Mouse (Mus musculus) myocyte (in vitro differentiated cells): ENCODE measurements at regions not wholly inside any gene's neighbourhood (a gene's known extent, or its start where the extent isn't known, plus 50 kb on each side); places are given as distances from the start of the nearest gene placed in this dataset.

Source experiments
- H3K27me3 ChIP-seq: one replicate; pipeline ENCODE4 v1.6.1; 2011; ENCODE audit not compliant: control insufficient read depth, insufficient read depth, insufficient read length
- H3K36me3 ChIP-seq: one replicate; pipeline ENCODE4 v1.6.1; 2011; ENCODE audit not compliant: control insufficient read depth, insufficient read depth
- H3K4me2 ChIP-seq: one replicate; pipeline ENCODE4 v1.6.1; 2011; ENCODE audit warnings: low read depth, control low read depth
- H3K4me3 ChIP-seq: one replicate; pipeline ENCODE4 v1.5.1; 2011; ENCODE audit warnings: mild to moderate bottlenecking, control low read depth, moderate library complexity
- H3K79me2 ChIP-seq: one replicate; pipeline ENCODE4 v1.6.1; 2011; ENCODE audit not compliant: control insufficient read depth, insufficient read depth
- H3ac ChIP-seq: one replicate; pipeline ENCODE4 v1.6.1; 2011; ENCODE audit not compliant: control insufficient read depth, insufficient read length
- CEBPB ChIP-seq: IDR thresholded peaks from 2 replicates; pipeline ENCODE4 v1.6.1; 2011; ENCODE audit warnings: mild to moderate bottlenecking, moderate library complexity; ENCODE audit not compliant: poor library complexity, insufficient read depth, severe bottlenecking
- E2F4 ChIP-seq: IDR thresholded peaks from one replicate; pipeline ENCODE4 v1.6.1; 2011; ENCODE audit warnings: mild to moderate bottlenecking, control low read depth, moderate library complexity; ENCODE audit not compliant: insufficient read depth
- MAX ChIP-seq: IDR thresholded peaks from one replicate; pipeline ENCODE4 v1.6.1; 2011; ENCODE audit warnings: low read depth, mild to moderate bottlenecking, control low read depth
- MYOD1 ChIP-seq, 3 experiments: IDR thresholded peaks; one replicate each; pipeline ENCODE4 v1.6.1; 2011; ENCODE audit warnings: control low read depth in 2 of 3, low read depth in 2 of 3, mild to moderate bottlenecking in 2 of 3, moderate library complexity in 1 of 3; ENCODE audit not compliant: insufficient read length in 2 of 3, control insufficient read depth in 1 of 3
- MYOG ChIP-seq, 3 experiments: IDR thresholded peaks; one replicate each; pipeline ENCODE4 v1.6.1; 2011; ENCODE audit warnings: control low read depth in 2 of 3, low read depth in 2 of 3, mild to moderate bottlenecking in 2 of 3; ENCODE audit not compliant: insufficient read length in 2 of 3, control insufficient read depth in 1 of 3, insufficient read depth in 1 of 3
- POLR2A ChIP-seq: IDR thresholded peaks from one replicate; pipeline ENCODE4 v1.6.1; 2011; ENCODE audit warnings: low read depth, mild to moderate bottlenecking, control low read depth, moderate library complexity; ENCODE audit not compliant: insufficient read length
- POLR2AphosphoS2 ChIP-seq: IDR thresholded peaks from one replicate; pipeline ENCODE4 v1.6.1; 2011; ENCODE audit warnings: low read depth, control low read depth; ENCODE audit not compliant: insufficient read length
- REST ChIP-seq: IDR thresholded peaks from one replicate; pipeline ENCODE4 v1.6.1; 2011; ENCODE audit warnings: mild to moderate bottlenecking, control low read depth, moderate library complexity; ENCODE audit not compliant: insufficient read depth, insufficient read length
- SRF ChIP-seq: IDR thresholded peaks from one replicate; pipeline ENCODE4 v1.6.1; 2011; ENCODE audit warnings: low read depth; ENCODE audit not compliant: control insufficient read depth, insufficient read length
- TCF12 ChIP-seq: IDR thresholded peaks from one replicate; pipeline ENCODE4 v1.6.1; 2011; ENCODE audit warnings: mild to moderate bottlenecking, control low read depth; ENCODE audit not compliant: poor library complexity, insufficient read depth, severe bottlenecking
- TCF3 ChIP-seq: IDR thresholded peaks from one replicate; pipeline ENCODE4 v1.6.1; 2011; ENCODE audit warnings: low read depth, control low read depth; ENCODE audit not compliant: insufficient read length
- USF1 ChIP-seq: IDR thresholded peaks from one replicate; pipeline ENCODE4 v1.6.1; 2011; ENCODE audit warnings: low read depth, mild to moderate bottlenecking, control low read depth, moderate library complexity

DNA sequence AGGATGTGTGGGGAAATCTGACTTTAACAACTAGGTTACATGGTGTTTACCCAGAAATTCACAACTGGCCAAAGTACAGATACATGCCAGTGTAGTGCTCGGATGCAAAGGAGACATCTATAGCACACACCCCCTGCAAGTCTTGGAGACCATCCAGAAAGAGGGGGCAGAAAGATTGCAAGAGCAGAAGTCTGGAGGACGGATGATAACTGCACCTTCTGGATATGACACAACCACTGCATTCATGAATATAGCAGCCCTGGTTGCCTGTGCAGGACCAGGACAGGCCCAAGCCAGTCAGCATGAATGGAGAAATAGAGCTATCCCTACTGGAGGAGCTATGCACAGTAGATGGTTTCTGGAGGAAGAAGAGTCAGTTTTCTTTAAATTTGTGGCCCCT lies 330.4 kb downstream of the Mex3b start:
- H3K27me3 ChIP-seq, result no peaks in the 10 kb centered on the region
- H3ac ChIP-seq, result no peak overlapping the region
- H3K4me3 ChIP-seq, result no peak overlapping the region
- H3K79me2 ChIP-seq, result no peaks in the 10 kb centered on the region
- no peaks in the 10 kb centered on the region for H3K36me3 ChIP-seq
- H3K4me2 ChIP-seq, result no peak overlapping the region
- TF ChIP-seq CEBPB, result no peak
- no peak for TF ChIP-seq SRF
- TF ChIP-seq POLR2A, result no peak
- no peak for TF ChIP-seq MYOG (IDR thresholded peaks at IDR 0.05; ENCODE audit: control insufficient read depth in 1 of 3, insufficient read depth in 1 of 3, insufficient read length in 2 of 3, low read depth in 2 of 3)
- TF ChIP-seq MAX, result no peak
- no peak for TF ChIP-seq MYOD1 (IDR thresholded peaks at IDR 0.05; ENCODE audit: control insufficient read depth in 1 of 3, insufficient read length in 2 of 3, low read depth in 2 of 3)
- no peak for TF ChIP-seq POLR2AphosphoS2
- no peak for TF ChIP-seq USF1
- no peak for TF ChIP-seq TCF3
- no peak for TF ChIP-seq REST
- TF ChIP-seq TCF12, result no peak
- no peak for TF ChIP-seq E2F4

GRCm38 (mm10) chr7:83201126-83201686 lies 334.1 kb downstream of the Mex3b start:
- Histone ChIP-seq H3K4me2 (no peak overlapping the region), H3K4me3 (no peak overlapping the region), H3K27me3 (no peaks in the 10 kb centered on the region), H3K36me3 (no peaks in the 10 kb centered on the region), H3ac (no peak overlapping the region), H3K79me2 (no peaks in the 10 kb centered on the region)
- TF ChIP-seq MAX, result no peak
- no peak for TF ChIP-seq USF1
- no peak for TF ChIP-seq SRF
- no peak for TF ChIP-seq POLR2AphosphoS2
- no peak for TF ChIP-seq TCF12
- no peak for TF ChIP-seq E2F4
- TF ChIP-seq MYOG (IDR thresholded peaks at IDR 0.05; ENCODE audit: control insufficient read depth in 1 of 3, insufficient read depth in 1 of 3, insufficient read length in 2 of 3, low read depth in 2 of 3), result no peak
- TF ChIP-seq REST, result no peak
- TF ChIP-seq CEBPB, result no peak
- no peak for TF ChIP-seq MYOD1 (IDR thresholded peaks at IDR 0.05; ENCODE audit: control insufficient read depth in 1 of 3, insufficient read length in 2 of 3, low read depth in 2 of 3)
- TF ChIP-seq TCF3, result no peak
- TF ChIP-seq POLR2A, result no peak

GRCm38 (mm10) chr7:83201768-83202493 lies 334.8 kb downstream of the Mex3b start:
- Histone ChIP-seq H3K4me3 (no peak overlapping the region), H3K4me2 (peak overlapping the region; percentile 21)
- TF ChIP-seq CEBPB (no peak), SRF (no peak), MYOD1 (IDR thresholded peaks at IDR 0.05; ENCODE audit: control insufficient read depth in 1 of 3, insufficient read length in 2 of 3, low read depth in 2 of 3) (no peak), TCF12 (no peak), POLR2A (no peak), MYOG (IDR thresholded peaks at IDR 0.05; ENCODE audit: control insufficient read depth in 1 of 3, insufficient read depth in 1 of 3, insufficient read length in 2 of 3, low read depth in 2 of 3) (no peak), TCF3 (no peak), E2F4 (no peak), MAX (no peak), REST (no peak), USF1 (no peak), POLR2AphosphoS2 (no peak)

DNA sequence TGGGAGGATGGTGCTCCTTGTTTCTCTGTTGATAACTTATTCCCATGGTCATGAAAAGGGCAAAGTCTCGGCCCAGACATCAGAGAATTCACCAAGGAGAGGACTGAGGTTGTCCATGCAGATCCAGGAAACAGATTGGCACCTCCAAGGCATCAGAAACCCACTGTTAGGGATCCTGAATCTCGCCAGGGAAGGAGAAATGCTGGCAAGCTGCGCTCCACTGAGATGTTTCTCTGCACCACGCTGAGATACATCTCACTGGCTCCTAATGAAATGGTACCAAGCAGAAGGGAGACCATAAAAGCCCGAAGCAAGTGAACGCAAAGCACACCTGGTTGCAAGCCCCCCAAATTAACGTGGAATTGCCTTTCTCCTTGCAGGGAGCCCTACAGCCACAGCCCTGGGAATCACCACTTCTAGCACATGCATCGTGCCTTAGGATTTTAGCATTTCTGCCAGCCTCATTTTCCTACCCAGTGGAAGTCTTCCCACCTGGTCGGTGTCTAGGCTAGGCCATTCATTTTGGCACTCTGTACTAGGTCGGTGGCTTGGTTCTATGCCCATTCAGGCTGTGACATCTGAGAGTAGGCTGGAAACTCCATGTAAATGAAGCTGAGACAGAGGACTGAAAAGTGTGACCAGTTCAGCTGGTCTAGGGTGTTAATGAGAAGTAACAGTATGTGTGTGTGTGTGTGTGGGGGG lies 336.3 kb downstream of the Mex3b start:
- no peak overlapping the region for H3K4me2 ChIP-seq

More at GRCm38 (mm10) chr7:83201768-83202493, 334.8 kb downstream of the Mex3b start:
- Histone ChIP-seq H3K79me2 (no peaks in the 10 kb centered on the region), H3K27me3 (no peaks in the 10 kb centered on the region), H3K36me3 (no peaks in the 10 kb centered on the region), H3ac (no peak overlapping the region)

More for the DNA sequence above, 336.3 kb downstream of the Mex3b start:
- no peak overlapping the region for H3ac ChIP-seq
- H3K36me3 ChIP-seq, result no peaks in the 10 kb centered on the region
- TF ChIP-seq POLR2AphosphoS2, result no peak
- TF ChIP-seq MYOD1 (IDR thresholded peaks at IDR 0.05; ENCODE audit: control insufficient read depth in 1 of 3, insufficient read length in 2 of 3, low read depth in 2 of 3), result no peak
- no peak for TF ChIP-seq MYOG (IDR thresholded peaks at IDR 0.05; ENCODE audit: control insufficient read depth in 1 of 3, insufficient read depth in 1 of 3, insufficient read length in 2 of 3, low read depth in 2 of 3)
- no peak for TF ChIP-seq MAX
- TF ChIP-seq POLR2A, result no peak
- TF ChIP-seq SRF, result no peak
- H3K79me2 ChIP-seq, result no peaks in the 10 kb centered on the region
- H3K4me3 ChIP-seq, result no peak overlapping the region
- H3K27me3 ChIP-seq, result no peaks in the 10 kb centered on the region
